Mouse (Mus musculus) forebrain, embryonic 16.5 days (tissue): ENCODE measurements at regions not wholly inside any gene's neighbourhood (a gene's known extent, or its start where the extent isn't known, plus 50 kb on each side); places are given as distances from the start of the nearest gene placed in this dataset.
"Not testable (repeated sequence)": the region's sequence is repeated elsewhere in the genome, so short reads cannot be mapped to it uniquely, and the experiment has no call there.

ENCODE experiments used
- ATAC-seq: fragments of 200-750 bp; cut with Nextera tagmentation; 2 replicates; pipeline ENCODE4 v1.8.0; 2017; ENCODE audit warnings: mild to moderate bottlenecking, moderate library complexity
- H3K27ac ChIP-seq: fragments of 300-500 bp; sonication (generic); 2 replicates; pipeline ENCODE4 v1.5.1; 2014; ENCODE audit warnings: low read length, control low read depth
- H3K27me3 ChIP-seq: fragments of 300-500 bp; sonication (generic); replicated peaks from 2 replicates; pipeline ENCODE4 v1.6.1; 2014; ENCODE audit warnings: low read length; ENCODE audit not compliant: control insufficient read depth, insufficient read depth
- H3K36me3 ChIP-seq: fragments of 300-500 bp; sonication (generic); 2 replicates; pipeline ENCODE4 v1.6.1; 2014; ENCODE audit not compliant: control insufficient read depth, insufficient read depth
- H3K4me1 ChIP-seq: fragments of 300-500 bp; sonication (generic); replicated peaks from 2 replicates; pipeline ENCODE4 v1.6.1; 2014; ENCODE audit warnings: low read length; ENCODE audit not compliant: control insufficient read depth, insufficient read depth
- H3K4me2 ChIP-seq: fragments of 300-500 bp; sonication (generic); 2 replicates; pipeline ENCODE4 v1.6.1; 2014; ENCODE audit warnings: mild to moderate bottlenecking, low read length, control low read depth
- H3K4me3 ChIP-seq: fragments of 300-500 bp; sonication (generic); replicated peaks from 2 replicates; pipeline ENCODE4 v1.5.1; 2014; ENCODE audit warnings: mild to moderate bottlenecking, low read length, control low read depth
- H3K9ac ChIP-seq: fragments of 300-500 bp; sonication (generic); replicated peaks from 2 replicates; pipeline ENCODE4 v1.6.1; 2014; ENCODE audit warnings: low read depth, low read length, control low read depth
- H3K9me3 ChIP-seq: fragments of 300-500 bp; sonication (generic); 2 replicates; pipeline ENCODE4 v1.6.1; 2016; ENCODE audit warnings: low read length; ENCODE audit not compliant: control insufficient read depth
- WGBS: fragments of 180-500 bp; shearing (Covaris S2); extraction: QIAGEN DNeasy Blood & Tissue Kit; methylation state at CpG from one replicate; pipeline ENCODE4 v1.1.7; 2014; 5-methylcytosine and 5-hydroxymethylcytosine counted together

- H3K36me3 ChIP-seq, H3K27me3 ChIP-seq, H3K27ac ChIP-seq, H3K9ac ChIP-seq, H3K9me3 ChIP-seq, H3K4me3 ChIP-seq, H3K4me1 ChIP-seq, ATAC-seq, H3K4me2 ChIP-seq: not testable (repeated sequence)
- WGBS: 87% methylated on average over 6 of the region's 6 CpGs
These were observed 536.3 kb downstream of the Plxdc2 start for GRCm38 (mm10) chr2:16892381-16892780.

DNA sequence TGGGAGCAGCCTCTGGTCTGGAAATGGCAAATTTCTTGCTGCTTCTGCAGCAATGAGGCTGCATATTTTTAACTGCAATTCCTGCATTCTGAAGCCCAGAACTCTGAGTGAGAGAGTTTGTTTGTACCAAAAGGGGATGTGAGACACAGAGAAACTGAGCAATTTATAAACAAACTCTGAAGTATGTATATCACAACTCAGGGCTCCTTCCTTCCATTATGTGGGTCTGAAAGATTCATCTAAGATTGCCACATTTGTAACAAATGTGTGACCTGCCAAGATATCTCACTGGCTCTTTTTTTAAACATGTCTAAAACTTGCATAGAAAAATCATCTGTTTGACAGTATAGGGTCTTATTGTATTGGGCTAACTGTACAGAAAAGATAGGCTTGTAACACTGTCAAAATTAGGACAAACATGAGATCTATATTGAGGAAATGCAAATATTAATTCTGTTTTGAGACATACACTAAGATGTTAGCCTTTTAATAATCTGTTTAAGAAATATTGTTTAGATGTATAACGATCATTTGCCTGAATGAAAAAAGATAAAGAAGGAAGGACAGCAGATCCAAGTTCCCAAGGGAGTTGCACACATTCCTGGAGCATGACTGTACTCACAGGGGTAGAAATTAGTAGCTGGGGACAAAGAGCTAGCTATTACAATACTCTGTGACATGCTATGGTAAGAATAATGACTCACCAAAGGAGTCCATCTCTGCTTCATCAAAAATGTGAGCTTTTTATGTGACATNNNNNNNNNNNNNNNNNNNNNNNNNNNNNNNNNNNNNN, 553.3 kb downstream of the Plxdc2 start:
- 64% methylated on average over 1 of the region's 1 CpGs for WGBS
- no peak for ATAC-seq

GRCm38 (mm10) chr2:16914633-16915032, 558.5 kb downstream of the Plxdc2 start:
- H3K4me2 ChIP-seq: no peak overlapping the region
- no peaks in the 10 kb centered on the region for H3K9me3 ChIP-seq
- H3K36me3 ChIP-seq: no peaks in the 10 kb centered on the region
- WGBS: 26% methylated on average over 2 of the region's 2 CpGs
- ATAC-seq: no peak
- no peak overlapping the region for H3K9ac ChIP-seq
- no peaks in the 10 kb centered on the region for H3K4me1 ChIP-seq
- H3K27ac ChIP-seq: no peak overlapping the region
- H3K4me3 ChIP-seq: no peak overlapping the region
- H3K27me3 ChIP-seq: no peaks in the 10 kb centered on the region

More for the DNA sequence above, 553.3 kb downstream of the Plxdc2 start:
- Histone ChIP-seq H3K4me3 (no peak overlapping the region), H3K4me2 (no peak overlapping the region), H3K4me1 (no peaks in the 10 kb centered on the region), H3K36me3 (no peaks in the 10 kb centered on the region), H3K9ac (no peak overlapping the region), H3K27me3 (no peaks in the 10 kb centered on the region), H3K9me3 (no peaks in the 10 kb centered on the region), H3K27ac (no peak overlapping the region)

GRCm38 (mm10) chr2:16929974-16930373, 573.9 kb downstream of the Plxdc2 start:
- 88% methylated on average over 3 of the region's 3 CpGs for WGBS

DNA sequence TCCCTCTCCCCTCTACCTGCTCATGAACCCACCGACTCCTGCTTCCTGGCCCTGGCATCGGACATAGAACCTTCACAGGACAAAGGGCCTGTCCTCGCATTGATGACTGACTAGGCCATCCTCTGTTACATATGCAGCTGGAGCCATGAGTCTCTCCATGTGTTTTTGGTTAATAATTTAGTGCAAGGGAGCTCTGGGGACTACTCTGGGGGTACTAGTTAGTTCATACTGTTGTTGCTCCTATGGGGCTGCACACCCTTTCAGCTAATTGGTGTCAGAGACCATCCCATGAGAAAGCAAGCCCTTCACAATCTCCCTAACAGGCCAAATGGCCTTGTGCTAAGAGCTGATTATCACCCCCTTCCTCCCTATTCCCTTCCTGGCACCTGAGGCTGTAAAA, 603.3 kb downstream of the Plxdc2 start:
- H3K9me3 ChIP-seq: no peaks in the 10 kb centered on the region

More at GRCm38 (mm10) chr2:16929974-16930373, 573.9 kb downstream of the Plxdc2 start:
- no peaks in the 10 kb centered on the region for H3K27me3 ChIP-seq
- no peak overlapping the region for H3K4me2 ChIP-seq
- H3K9me3 ChIP-seq: no peaks in the 10 kb centered on the region; the same call in 1 of the 2 replicates
- no peak for ATAC-seq
- no peak overlapping the region for H3K9ac ChIP-seq
- H3K27ac ChIP-seq: no peak overlapping the region
- no peaks in the 10 kb centered on the region for H3K36me3 ChIP-seq
- H3K4me3 ChIP-seq: no peak overlapping the region
- no peaks in the 10 kb centered on the region for H3K4me1 ChIP-seq

GRCm38 (mm10) chr2:16977380-16977779, 621.3 kb downstream of the Plxdc2 start:
- Histone ChIP-seq H3K4me2 (no peak overlapping the region), H3K27me3 (no peaks in the 10 kb centered on the region), H3K4me3 (no peak overlapping the region), H3K4me1 (no peaks in the 10 kb centered on the region), H3K9me3 (no peaks in the 10 kb centered on the region), H3K9ac (no peak overlapping the region), H3K27ac (no peak overlapping the region), H3K36me3 (no peaks in the 10 kb centered on the region)
- WGBS: 6% methylated on average over 4 of the region's 4 CpGs
- ATAC-seq: no peak

More for the DNA sequence above, 603.3 kb downstream of the Plxdc2 start:
- 94% methylated on average over 3 of the region's 3 CpGs for WGBS
- H3K9ac ChIP-seq: no peak overlapping the region
- H3K36me3 ChIP-seq: no peaks in the 10 kb centered on the region
- ATAC-seq: no peak
- no peaks in the 10 kb centered on the region for H3K27me3 ChIP-seq
- no peaks in the 10 kb centered on the region for H3K4me1 ChIP-seq
- H3K27ac ChIP-seq: no peak overlapping the region
- H3K4me2 ChIP-seq: no peak overlapping the region
- H3K4me3 ChIP-seq: no peak overlapping the region

DNA sequence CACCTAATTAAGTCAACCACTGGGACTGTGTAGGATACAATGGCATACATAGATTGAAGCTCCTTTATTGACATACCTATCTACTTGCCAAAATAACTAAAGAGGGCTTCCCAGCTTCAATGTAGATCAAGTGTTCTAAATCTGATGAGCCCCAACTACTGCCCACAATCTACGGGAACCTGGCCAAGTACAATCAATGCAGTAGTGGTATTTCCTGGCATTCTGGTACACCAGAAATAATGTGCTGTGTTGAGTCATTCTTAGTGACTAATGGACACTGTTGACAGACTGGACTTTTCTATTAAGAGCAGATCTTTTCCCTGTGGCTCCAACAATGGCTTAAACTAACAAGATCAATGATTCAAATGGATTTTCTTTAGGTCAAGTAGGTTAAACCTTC, 626.7 kb downstream of the Plxdc2 start:
- Histone ChIP-seq H3K9me3 (no peaks in the 10 kb centered on the region), H3K4me3 (no peak overlapping the region), H3K4me1 (no peaks in the 10 kb centered on the region), H3K27ac (no peak overlapping the region), H3K4me2 (no peak overlapping the region), H3K27me3 (no peaks in the 10 kb centered on the region), H3K9ac (no peak overlapping the region), H3K36me3 (no peaks in the 10 kb centered on the region)
- ATAC-seq: no peak
- 92% methylated on average over 1 of the region's 1 CpGs for WGBS

DNA sequence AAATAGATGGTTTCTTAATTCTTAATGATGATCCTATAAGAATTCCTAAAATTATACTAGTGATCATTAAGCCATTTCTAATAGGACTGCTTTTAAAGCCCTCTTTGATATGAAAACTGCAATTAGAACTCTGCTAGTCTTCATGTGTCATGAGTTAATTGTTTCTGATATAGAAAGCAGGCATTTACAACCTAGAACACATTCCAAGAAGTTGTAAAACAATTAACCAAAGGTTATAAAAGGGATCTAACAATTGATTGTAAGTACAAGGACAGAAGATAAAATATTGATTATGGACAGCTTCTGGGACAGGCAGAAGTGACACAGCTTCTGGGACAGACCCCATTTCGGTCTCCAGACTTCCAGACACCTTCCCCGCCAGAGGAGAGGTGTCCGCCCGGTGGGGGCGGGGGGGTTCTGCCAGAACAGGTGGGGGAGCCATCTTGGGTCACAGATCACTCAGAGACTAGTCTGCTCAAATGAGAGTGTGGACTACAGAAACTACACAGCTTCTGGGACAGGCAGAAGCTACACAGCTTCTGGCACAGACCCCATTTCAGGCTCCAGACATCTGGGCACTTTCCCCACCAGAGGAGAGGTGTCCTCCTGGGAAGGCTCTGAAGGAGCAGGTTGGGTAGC, 627.6 kb downstream of the Plxdc2 start:
- Histone ChIP-seq H3K4me3 (no peak overlapping the region), H3K36me3 (no peaks in the 10 kb centered on the region), H3K27ac (no peak overlapping the region), H3K4me2 (no peak overlapping the region), H3K4me1 (no peaks in the 10 kb centered on the region), H3K9me3 (no peaks in the 10 kb centered on the region), H3K27me3 (no peaks in the 10 kb centered on the region), H3K9ac (no peak overlapping the region)
- 90% methylated on average over 5 of the region's 5 CpGs for WGBS
- no peak for ATAC-seq
